Mouse (Mus musculus): Measurements from ENCODE around the gene Cenpf.

DNA sequence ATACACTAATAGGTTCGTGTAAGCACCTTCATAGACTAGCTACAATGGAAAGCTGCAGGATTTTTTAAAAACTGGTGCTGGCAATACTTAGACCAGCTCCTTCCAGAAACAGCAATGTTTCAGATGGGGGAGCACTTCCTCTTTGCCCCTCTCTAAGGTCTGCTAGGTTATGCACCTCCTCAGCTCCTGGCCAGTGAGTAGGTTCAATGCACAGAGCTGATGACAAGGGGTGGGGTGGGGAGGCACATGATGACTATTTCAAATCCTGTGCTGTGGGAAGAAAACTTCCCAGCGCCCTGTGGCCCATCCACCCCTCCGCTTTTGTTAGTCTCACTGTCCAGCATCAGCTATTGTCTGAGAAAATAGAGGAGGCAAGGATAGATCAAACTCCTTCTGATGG, 79.8 kb downstream of the Cenpf start:
- TF ChIP-seq GATA1 (IDR thresholded peaks at IDR 0.05; ENCODE audit: low read length) (no peak), TAL1 (IDR thresholded peaks at IDR 0.05; ENCODE audit: low read length) (no peak)
